Mouse (Mus musculus) yolk sac, embryonic 10.5 days (tissue): Measurements from ENCODE around the gene Hsf5.
A peak's percentile ranks its signal among the peaks of the same experiment; 100 is the strongest.

Experiments
- DNase-seq: peaks from one replicate; pipeline ENCODE4 v3.0.0-alpha.2; 2017; ENCODE audit warnings: low spot score

Gene Hsf5

GRCm38 (mm10) chr11:87590841-87591525 is 26.0 kb upstream of the Hsf5 start:
- peak; percentile 43 for DNase-seq

DNA sequence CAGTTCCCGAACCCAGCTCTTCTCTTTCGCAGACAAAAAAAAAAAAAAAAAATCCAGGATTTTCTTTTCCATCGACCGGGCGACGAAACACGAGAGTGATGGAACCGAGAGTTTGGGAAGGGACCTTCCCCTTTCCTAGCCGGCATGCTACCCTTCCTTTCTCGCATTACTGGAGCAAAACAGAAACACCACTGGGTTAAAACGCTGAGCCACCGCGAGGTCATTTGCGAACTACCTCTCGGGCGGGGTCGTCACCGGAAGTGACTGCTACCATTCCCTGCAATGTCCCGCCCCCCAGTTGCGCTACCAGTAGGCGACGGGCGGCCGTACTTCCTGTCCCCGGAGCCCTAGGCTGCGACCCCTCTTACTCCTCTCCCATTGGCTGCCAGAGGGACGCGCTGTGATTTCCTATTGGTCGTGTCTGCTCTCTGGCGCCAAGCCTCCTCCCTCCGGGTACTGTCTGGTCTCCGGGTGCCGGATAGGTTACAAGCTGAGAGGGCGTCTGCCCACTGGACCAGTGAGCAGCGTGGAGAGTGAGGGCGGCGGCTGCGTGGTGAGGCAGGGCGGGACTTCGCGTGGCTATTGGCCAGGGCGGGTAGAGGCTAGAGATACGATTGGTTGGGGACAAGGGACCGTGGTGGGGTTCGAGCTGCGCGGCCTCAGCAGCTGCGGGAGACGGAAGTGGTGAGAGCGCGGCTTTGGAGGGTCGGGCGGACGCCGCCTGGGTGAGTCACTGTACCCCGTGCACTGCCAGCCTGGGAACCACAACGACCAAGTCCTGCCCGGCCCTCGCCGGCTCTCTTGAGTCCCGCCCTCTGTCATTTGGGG is 25.2 kb upstream of the Hsf5 start, which contains the start of gene Mtmr4:
TSS of gene Mtmr4 (plus strand) at position 637 of the 828 bp plus-strand sequence.
- peak; percentile 100 for DNase-seq

- no peak for DNase-seq
These were observed 24.6 kb upstream of the Hsf5 start for GRCm38 (mm10) chr11:87592354-87592695.

DNA sequence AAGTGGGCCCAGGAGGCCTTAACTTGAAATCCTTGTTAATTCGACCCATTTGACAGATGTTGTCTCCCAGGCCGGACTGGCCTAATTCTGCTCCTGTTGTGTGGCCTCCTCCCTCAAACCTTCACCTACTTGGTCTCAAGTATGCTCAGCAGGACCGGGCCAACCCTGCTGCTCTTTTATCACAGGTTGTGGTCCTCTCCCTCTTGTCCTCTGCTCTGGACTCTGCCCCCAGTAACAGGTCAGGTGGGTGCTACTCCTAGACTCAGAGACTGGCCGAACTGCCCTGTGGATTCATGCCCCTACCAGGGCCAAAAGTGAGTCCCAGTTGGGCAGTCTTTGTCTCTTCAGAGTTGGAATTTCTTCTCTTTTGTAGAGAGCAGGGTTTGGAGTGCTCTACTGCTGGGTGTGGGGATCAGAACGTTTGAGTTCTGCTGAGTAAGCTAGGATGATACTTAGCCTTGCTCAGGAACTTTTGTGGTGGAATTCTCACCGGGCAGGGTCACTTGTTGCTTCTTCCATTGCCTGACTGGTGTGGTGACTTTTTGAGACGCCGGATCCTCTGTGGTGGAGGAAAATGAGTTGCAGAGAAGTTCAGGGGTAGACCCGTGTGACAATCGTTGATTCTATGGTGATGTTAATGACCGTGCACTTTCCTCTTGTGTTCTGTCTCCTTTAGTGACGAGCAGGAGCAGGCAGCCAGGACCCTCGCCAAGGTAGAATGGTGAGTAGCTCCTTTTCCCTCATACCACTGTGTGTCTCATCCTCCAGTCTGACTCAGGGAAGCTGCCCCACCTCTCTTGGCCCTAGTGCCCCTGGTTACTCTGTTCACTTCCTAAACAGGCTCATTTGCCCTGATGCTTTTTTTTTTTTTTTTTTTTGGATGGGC is 24.0 kb upstream of the Hsf5 start:
- peak; percentile 78 for DNase-seq

DNA sequence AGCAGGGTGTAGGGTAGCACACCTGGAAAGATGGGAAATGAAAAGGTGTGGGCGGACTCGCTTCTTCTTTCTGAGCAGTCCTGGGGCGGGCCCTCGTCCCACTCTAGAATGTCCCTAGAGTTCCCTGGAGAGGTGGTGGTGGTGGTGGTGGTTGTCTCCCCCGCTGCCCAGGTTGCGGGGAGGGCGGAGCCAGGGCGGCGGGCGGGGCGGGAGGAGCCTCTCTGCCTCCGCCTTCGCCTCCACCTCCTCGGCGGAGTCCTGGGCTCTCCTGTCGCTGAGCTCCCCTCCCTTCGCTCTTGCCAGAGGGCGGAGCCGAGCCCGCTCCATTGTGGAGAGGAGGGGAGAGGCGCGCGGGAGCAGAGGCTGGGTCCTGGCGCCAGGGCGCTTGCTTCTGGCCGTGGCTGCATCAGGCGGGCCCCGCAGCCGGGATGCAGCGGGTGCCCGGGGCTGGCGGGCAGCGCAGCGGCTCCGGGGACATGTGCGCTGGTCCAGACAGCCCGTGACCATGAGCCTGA is 21.6 kb upstream of the Hsf5 start:
- peak; percentile 92 for DNase-seq

DNA sequence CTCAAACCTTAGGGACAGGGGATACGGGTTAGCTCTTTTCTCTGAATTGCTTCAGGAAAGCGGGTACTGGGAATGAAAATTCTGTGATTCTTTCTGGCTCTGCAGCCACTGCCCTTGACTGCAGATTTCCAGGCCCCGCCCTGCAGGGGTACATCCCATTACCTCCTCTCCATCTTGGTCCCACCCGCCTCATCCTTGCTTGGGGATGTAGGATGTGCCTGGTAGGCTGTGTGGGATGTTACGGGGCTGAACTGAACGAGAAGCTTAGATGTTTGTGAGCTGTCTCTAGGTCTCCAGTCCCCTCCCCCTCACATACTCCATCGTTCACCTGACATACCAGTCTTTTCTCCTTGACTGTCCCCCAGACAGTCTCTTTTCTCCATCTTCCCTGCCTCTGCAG is 21.0 kb upstream of the Hsf5 start:
- no peak for DNase-seq

- DNase-seq = no peak
These were observed 20.5 kb upstream of the Hsf5 start for GRCm38 (mm10) chr11:87596492-87596891.

GRCm38 (mm10) chr11:87597061-87597460 is 19.9 kb upstream of the Hsf5 start:
- no peak for DNase-seq

- peak; percentile 88 for DNase-seq
These were observed 17.4 kb upstream of the Hsf5 start for GRCm38 (mm10) chr11:87599395-87600089.

DNA sequence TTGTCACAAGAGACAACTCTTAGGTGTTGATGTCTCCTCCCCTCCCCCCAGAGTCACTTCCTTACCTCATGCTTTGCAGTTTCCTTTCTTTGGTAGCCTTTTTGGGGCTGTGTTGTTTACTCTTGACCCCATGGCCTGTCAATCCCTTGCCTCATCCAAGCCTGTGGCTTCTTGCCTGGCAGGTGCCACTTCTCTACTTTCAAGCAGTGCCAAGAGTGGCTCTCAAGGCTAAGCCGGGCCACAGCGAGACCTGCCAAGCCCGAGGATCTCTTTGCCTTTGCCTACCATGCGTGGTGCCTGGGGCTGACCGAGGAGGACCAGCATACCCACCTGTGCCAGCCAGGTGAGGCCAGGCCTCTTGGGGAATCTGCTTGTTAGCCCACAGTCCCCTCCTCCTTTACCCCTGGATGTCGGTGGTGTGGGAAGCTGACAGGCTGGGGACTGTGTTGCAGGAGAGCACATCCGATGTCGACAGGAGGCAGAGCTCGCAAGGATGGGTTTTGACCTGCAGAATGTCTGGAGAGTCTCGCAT is 16.6 kb upstream of the Hsf5 start:
- DNase-seq = no peak

DNA sequence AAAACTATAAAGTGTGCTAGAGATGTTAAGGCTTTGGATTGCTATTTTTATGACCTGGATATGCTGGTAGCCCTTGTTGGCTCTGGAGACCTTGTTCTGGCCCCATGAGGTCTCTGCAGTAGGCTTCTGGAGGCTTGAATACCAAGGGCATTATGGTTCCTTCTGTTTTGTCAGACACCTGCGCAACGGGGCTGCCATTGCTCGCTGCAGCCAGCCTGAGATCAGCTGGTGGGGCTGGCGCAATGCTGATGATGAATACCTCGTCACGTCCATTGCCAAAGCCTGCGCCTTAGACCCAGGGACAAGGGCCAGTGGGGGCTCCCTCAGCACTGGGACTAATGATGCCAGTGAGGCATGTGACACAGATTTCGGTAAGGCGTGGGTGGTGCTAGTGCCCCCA is 14.7 kb upstream of the Hsf5 start:
- no peak for DNase-seq

- DNase-seq = no peak
These were observed 13.4 kb upstream of the Hsf5 start for GRCm38 (mm10) chr11:87603571-87603970.

GRCm38 (mm10) chr11:87609264-87609663 is 7.7 kb upstream of the Hsf5 start:
- no peak for DNase-seq

DNA sequence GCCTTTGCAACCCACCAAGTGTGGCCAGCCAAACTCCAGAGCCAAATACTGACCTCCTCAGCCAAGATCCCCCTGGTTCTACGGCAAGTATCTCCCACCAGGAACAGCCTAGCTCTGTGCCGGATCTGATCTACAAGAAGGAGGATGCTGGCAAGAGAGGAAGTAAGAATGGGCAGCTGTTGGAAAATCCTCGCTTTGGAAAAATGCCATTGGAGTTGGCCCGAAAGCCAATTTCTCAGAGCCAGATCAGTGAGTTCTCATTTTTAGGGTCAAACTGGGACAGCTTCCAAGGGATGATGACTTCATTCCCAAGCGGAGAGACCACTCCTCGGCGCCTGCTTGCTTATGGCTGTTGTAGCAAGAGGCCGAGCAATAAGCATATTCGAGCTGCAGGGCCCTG is 5.4 kb upstream of the Hsf5 start:
- DNase-seq = no peak

DNA sequence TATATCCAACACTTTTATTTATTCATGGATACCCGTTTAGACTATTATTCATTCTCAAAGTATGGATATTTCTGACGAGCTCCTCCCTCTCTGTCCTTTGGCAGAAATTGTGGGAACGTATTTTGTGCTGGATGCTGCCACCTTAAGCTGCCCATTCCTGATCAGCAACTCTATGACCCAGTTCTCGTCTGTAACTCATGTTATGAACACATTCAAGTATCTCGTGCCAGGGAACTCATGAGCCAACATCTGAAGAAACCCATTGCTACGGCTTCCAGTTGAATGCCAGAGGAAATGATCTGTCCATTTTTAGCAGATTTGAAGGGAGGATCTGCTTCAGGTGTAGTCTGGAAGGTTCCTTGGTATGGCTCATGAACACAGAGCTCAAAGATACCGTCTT is 3.0 kb upstream of the Hsf5 start:
- DNase-seq = no peak

DNA sequence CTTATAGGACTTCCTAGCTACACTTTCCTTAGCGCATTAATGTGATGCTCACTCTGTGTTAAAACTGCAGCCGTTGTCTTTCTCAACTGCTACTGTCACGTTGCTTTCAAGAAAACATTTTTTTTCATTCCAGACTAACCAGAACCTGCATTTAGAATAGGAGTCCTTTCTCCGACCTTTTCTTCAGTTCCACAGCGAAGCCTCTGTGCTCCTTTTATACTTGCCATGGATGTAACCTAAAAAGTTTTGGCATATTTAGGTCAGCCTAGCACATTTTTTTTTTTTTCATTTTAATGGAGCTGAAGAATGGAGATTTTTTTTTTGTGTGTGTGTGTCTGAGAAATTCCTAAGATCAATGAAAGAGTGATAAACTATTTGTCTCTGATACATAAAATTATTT is 1.4 kb upstream of the Hsf5 start:
- no peak for DNase-seq

- DNase-seq = no peak
These were observed 1.0 kb upstream of the Hsf5 start for GRCm38 (mm10) chr11:87615952-87616351.

GRCm38 (mm10) chr11:87617606-87618005 is 642 bp downstream of the Hsf5 start:
- no peak for DNase-seq

GRCm38 (mm10) chr11:87623160-87623559 is 6.2 kb downstream of the Hsf5 start:
- DNase-seq = no peak

GRCm38 (mm10) chr11:87629859-87630258 is 12.9 kb downstream of the Hsf5 start:
- peak; percentile 17 for DNase-seq

GRCm38 (mm10) chr11:87638793-87639192 is 21.8 kb downstream of the Hsf5 start:
- DNase-seq = no peak
